Mouse (Mus musculus): Measurements from ENCODE around the gene Atrn. TPM values are rescaled to one million over a fixed set of nuclear protein-coding genes. Genes with fewer than 3 reads are reported as not detected.
"Not testable (repeated sequence)": the region's sequence is repeated elsewhere in the genome, so short reads cannot be mapped to it uniquely, and the experiment has no call there.

Atrn gene
- total RNA-seq, 2 experiments from 2014 or later: 113 TPM

- no peak for DNase-seq
Observed at GRCm38 (mm10) chr2:130961851-130962250, 55.6 kb downstream of the Atrn start.

- no peak for DNase-seq
Observed at GRCm38 (mm10) chr2:130965042-130965441, 58.7 kb downstream of the Atrn start.

GRCm38 (mm10) chr2:130971030-130971429 lies 64.7 kb downstream of the Atrn start:
- no peak for DNase-seq

GRCm38 (mm10) chr2:130972386-130972785 lies 66.1 kb downstream of the Atrn start:
- no peak for DNase-seq

GRCm38 (mm10) chr2:130974928-130975327 lies 68.6 kb downstream of the Atrn start:
- no peak for DNase-seq

- DNase-seq: no peak
Observed at GRCm38 (mm10) chr2:130977589-130977988, 71.3 kb downstream of the Atrn start.

GRCm38 (mm10) chr2:130978058-130978847 lies 72.0 kb downstream of the Atrn start:
- no peak for DNase-seq

- no peak for DNase-seq
Observed at GRCm38 (mm10) chr2:130979138-130979537, 72.8 kb downstream of the Atrn start.

- DNase-seq: no peak
Observed at GRCm38 (mm10) chr2:130992818-130993217, 86.5 kb downstream of the Atrn start.

GRCm38 (mm10) chr2:131009123-131009522 lies 102.8 kb downstream of the Atrn start:
- DNase-seq: no peak

GRCm38 (mm10) chr2:131010566-131010965 lies 104.3 kb downstream of the Atrn start:
- DNase-seq: no peak

- no peak for DNase-seq
Observed at GRCm38 (mm10) chr2:131025230-131025629, 118.9 kb downstream of the Atrn start.

- no peak for DNase-seq
Observed at GRCm38 (mm10) chr2:131026941-131027340, 120.6 kb downstream of the Atrn start.

GRCm38 (mm10) chr2:131029065-131029935 lies 123.0 kb downstream of the Atrn start:
- no peak for DNase-seq

- DNase-seq: no peak
Observed at GRCm38 (mm10) chr2:131030561-131030960, 124.3 kb downstream of the Atrn start.

GRCm38 (mm10) chr2:131030998-131031397 lies 124.7 kb downstream of the Atrn start:
- no peak for DNase-seq

- not testable (repeated sequence) for DNase-seq
Observed at GRCm38 (mm10) chr2:131031406-131031805, 125.1 kb downstream of the Atrn start.

GRCm38 (mm10) chr2:131036343-131036742 lies 130.0 kb downstream of the Atrn start:
- DNase-seq: no peak

GRCm38 (mm10) chr2:131036757-131037156 lies 130.5 kb downstream of the Atrn start:
- no peak for DNase-seq

- peak; percentile 27 to 41 for DNase-seq
Observed at GRCm38 (mm10) chr2:131037226-131037990, 131.1 kb downstream of the Atrn start.

- no peak for DNase-seq
Observed at GRCm38 (mm10) chr2:131038197-131038596, 131.9 kb downstream of the Atrn start.

- DNase-seq: no peak
Observed at GRCm38 (mm10) chr2:131038675-131039074, 132.4 kb downstream of the Atrn start.

All from layer of hippocampus, postnatal 36 days (tissue).